Mouse (Mus musculus): ENCODE data around the gene Rab14. TPM values are rescaled to one million over a fixed set of nuclear protein-coding genes. Genes with fewer than 3 reads are reported as not detected.

The Rab14 gene
- total and polyA plus RNA-seq, 2 experiments from 2014 or later = 65.3 to 504 TPM

DNA sequence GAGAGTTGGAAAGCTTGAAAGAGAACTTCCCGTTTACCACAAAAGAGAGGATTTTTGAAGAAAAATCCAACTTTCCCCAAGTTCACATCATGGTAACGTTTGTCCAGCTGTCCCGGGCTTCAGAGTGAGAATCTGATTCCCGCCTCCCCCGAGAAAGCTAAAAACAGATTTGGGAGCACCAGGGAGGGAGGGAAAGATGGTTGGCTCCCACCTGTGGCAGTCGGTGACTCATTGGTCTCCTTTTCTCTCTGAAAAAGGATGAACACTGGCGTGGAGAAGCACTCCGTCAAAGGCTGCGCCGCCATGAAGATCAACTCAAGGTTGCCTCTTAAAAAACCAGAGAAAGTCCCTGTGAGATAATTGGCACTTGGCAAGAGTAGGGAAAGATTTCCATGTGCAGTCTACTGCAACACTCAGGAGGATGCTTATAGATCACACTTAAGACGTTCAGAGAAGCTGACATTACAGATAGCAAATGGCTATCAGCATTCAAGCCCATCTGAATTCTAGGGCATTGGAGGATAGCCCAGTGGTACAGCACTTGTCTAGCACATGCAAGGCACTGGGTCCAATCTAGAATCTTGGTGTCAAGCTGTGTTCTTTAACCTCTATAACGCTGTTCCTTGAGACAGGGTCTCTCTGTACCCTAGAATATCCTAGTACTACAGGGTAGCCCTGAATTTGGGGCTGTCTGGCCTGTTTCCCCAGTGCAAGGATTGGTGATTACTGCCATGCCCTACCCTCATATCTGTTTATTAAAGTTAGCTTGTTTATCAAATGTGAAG is 25.4 kb downstream of the Rab14 start:
- H3K27ac ChIP-seq (ENCODE audit: low read depth, low read length) = no peak overlapping the region
- WGBS = 93% methylated on average over 12 of the region's 12 CpGs
- H3K9ac ChIP-seq (replicated peaks; ENCODE audit: low read length, poor library complexity, severe bottlenecking) = no peak overlapping the region
- H3K9me3 ChIP-seq (ENCODE audit: low read length) = no peaks in the 10 kb centered on the region
- no peaks in the 10 kb centered on the region for H3K4me1 ChIP-seq (ENCODE audit: insufficient read depth, low read length)
- ATAC-seq (ENCODE audit: low FRiP score) (no peak), DNase-seq (ENCODE audit: low spot score) (no peak)
- H3K4me3 ChIP-seq (ENCODE audit: low read depth, low read length) = no peak overlapping the region
- H3K4me2 ChIP-seq (ENCODE audit: low read depth, low read length, poor library complexity, severe bottlenecking) = no peak overlapping the region
- H3K36me3 ChIP-seq (ENCODE audit: insufficient read depth, low read length) = peaks cover 61% of the 10 kb centered on the region
- no peak for TF ChIP-seq CTCF (IDR thresholded peaks at IDR 0.05)
- H3K27me3 ChIP-seq (ENCODE audit: insufficient read depth, low read length) = no peaks in the 10 kb centered on the region

DNA sequence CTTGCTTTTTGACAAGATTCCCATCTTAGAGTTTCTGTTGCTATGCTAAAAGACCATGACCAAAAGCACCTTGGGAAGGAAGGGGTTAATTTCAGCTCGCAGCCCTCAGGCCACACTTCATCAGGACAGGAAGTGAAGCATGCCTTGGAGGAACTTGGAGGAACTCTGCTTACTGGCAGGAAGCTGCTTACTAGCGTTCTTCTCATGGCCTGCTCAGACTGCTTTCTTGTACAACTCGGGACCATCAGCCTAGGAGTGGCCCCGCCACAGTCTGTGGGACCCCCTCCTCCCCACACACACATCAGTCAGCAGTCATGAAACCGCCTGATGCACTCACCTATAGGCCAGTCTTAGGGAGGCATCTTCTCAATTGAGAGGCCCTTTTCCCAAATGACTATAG is 26.8 kb downstream of the Rab14 start:
- no peak overlapping the region for H3K4me3 ChIP-seq (ENCODE audit: low read depth, low read length)
- H3K4me1 ChIP-seq (ENCODE audit: insufficient read depth, low read length) = no peaks in the 10 kb centered on the region
- DNase-seq (ENCODE audit: low spot score) (no peak), ATAC-seq (ENCODE audit: low FRiP score) (no peak)
- H3K9me3 ChIP-seq (ENCODE audit: low read length) = no peaks in the 10 kb centered on the region
- H3K4me2 ChIP-seq (ENCODE audit: low read depth, low read length, poor library complexity, severe bottlenecking) = no peak overlapping the region
- TF ChIP-seq CTCF (IDR thresholded peaks at IDR 0.05) = no peak
- peaks cover 67% of the 10 kb centered on the region for H3K36me3 ChIP-seq (ENCODE audit: insufficient read depth, low read length)
- no peaks in the 10 kb centered on the region for H3K27me3 ChIP-seq (ENCODE audit: insufficient read depth, low read length)
- 74% methylated on average over 5 of the region's 5 CpGs for WGBS
- no peak overlapping the region for H3K27ac ChIP-seq (ENCODE audit: low read depth, low read length)
- H3K9ac ChIP-seq (replicated peaks; ENCODE audit: low read length, poor library complexity, severe bottlenecking) = no peak overlapping the region

DNA sequence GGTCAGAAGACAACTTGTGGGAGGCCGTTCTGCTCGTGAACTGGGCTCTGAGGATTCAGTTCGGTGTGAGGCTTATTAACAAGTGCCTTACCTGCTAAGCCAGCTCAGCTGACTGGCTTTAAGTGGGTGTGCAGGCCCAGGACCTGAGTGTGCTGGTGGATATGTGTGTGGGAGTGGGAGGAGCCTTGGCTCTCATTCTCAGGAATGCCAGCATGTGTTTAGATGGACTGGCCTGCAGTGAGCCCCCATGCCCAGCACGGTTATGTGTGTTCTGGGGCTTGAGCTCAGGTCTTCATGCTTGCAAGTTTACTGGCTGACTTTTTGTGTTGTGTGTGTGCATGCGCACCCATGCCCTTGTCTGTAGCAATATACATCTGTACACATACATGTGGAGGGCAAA is 27.3 kb downstream of the Rab14 start:
- H3K36me3 ChIP-seq (ENCODE audit: insufficient read depth, low read length) = peaks cover 67% of the 10 kb centered on the region
- no peak for TF ChIP-seq CTCF (IDR thresholded peaks at IDR 0.05)
- 92% methylated on average over 5 of the region's 5 CpGs for WGBS

DNA sequence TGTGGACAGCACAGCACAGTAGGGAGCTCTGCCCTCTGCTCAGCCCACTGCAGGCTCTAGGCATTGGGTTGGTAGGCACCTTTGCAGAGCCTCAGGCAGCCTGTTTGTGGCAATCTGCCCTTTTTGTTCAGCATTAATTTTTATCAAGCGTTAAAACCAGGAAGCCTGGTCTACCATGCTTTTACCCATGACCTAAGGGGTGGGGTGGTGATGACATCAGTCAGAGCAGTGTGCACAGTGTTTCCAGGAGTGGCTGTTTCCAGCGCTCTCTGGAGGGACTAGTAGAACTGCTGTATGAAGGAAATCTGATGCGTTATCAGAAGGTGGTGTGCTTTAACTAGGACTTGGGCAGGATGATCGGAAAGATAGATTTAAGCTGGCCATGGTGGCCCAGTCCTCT is 28.7 kb downstream of the Rab14 start:
- peaks cover 61% of the 10 kb centered on the region for H3K36me3 ChIP-seq (ENCODE audit: insufficient read depth, low read length)
- 94% methylated on average over 4 of the region's 4 CpGs for WGBS

More for the DNA sequence above, 27.3 kb downstream of the Rab14 start:
- Histone ChIP-seq H3K4me1 (ENCODE audit: insufficient read depth, low read length) (no peaks in the 10 kb centered on the region), H3K4me3 (ENCODE audit: low read depth, low read length) (no peak overlapping the region), H3K9ac (replicated peaks; ENCODE audit: low read length, poor library complexity, severe bottlenecking) (no peak overlapping the region), H3K9me3 (ENCODE audit: low read length) (no peaks in the 10 kb centered on the region), H3K27ac (ENCODE audit: low read depth, low read length) (no peak overlapping the region), H3K4me2 (ENCODE audit: low read depth, low read length, poor library complexity, severe bottlenecking) (no peak overlapping the region), H3K27me3 (ENCODE audit: insufficient read depth, low read length) (no peaks in the 10 kb centered on the region)
- ATAC-seq (ENCODE audit: low FRiP score) = no peak
- no peak for DNase-seq (ENCODE audit: low spot score)

DNA sequence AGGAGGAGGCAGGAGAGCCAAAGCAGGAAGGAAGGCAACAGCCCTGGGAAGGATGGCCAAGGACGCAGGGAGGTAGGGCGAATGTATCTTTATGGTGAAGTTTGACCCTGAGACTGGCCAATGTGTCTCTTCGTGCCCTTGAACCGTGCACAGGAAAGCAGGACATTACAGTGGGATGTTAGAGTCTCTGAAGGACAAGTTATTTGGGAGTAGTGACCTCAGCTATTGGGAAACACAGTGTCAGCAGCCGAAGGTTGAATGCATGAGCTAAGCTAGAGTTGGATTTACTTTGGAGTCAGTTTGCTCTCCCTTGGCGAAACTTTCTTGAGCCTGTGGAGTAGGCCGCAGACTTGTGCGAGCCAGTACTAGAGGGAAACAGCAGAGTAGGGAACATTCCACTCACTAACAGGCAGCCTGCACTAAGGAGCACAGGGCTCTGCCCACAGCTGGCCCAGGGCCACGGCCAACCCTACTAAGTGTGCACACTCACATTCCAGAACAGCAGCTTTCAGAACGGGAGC is 29.5 kb downstream of the Rab14 start:
- Histone ChIP-seq H3K9ac (replicated peaks; ENCODE audit: low read length, poor library complexity, severe bottlenecking) (no peak overlapping the region), H3K4me3 (ENCODE audit: low read depth, low read length) (no peak overlapping the region), H3K4me2 (ENCODE audit: low read depth, low read length, poor library complexity, severe bottlenecking) (no peak overlapping the region), H3K9me3 (ENCODE audit: low read length) (no peaks in the 10 kb centered on the region), H3K4me1 (ENCODE audit: insufficient read depth, low read length) (no peaks in the 10 kb centered on the region), H3K27me3 (ENCODE audit: insufficient read depth, low read length) (no peaks in the 10 kb centered on the region), H3K27ac (ENCODE audit: low read depth, low read length) (no peak overlapping the region), H3K36me3 (ENCODE audit: insufficient read depth, low read length) (peaks cover 65% of the 10 kb centered on the region)
- DNase-seq (ENCODE audit: low spot score) = no peak
- no peak for TF ChIP-seq CTCF (IDR thresholded peaks at IDR 0.05)
- WGBS = 89% methylated on average over 10 of the region's 10 CpGs
- no peak for ATAC-seq (ENCODE audit: low FRiP score)

More for the DNA sequence above, 28.7 kb downstream of the Rab14 start:
- no peak for TF ChIP-seq CTCF (IDR thresholded peaks at IDR 0.05)
- H3K27ac ChIP-seq (ENCODE audit: low read depth, low read length) = no peak overlapping the region
- H3K4me2 ChIP-seq (ENCODE audit: low read depth, low read length, poor library complexity, severe bottlenecking) = no peak overlapping the region
- ATAC-seq (ENCODE audit: low FRiP score) (no peak), DNase-seq (ENCODE audit: low spot score) (no peak)
- H3K4me3 ChIP-seq (ENCODE audit: low read depth, low read length) = no peak overlapping the region
- H3K9me3 ChIP-seq (ENCODE audit: low read length) = no peaks in the 10 kb centered on the region
- H3K27me3 ChIP-seq (ENCODE audit: insufficient read depth, low read length) = no peaks in the 10 kb centered on the region
- H3K4me1 ChIP-seq (ENCODE audit: insufficient read depth, low read length) = no peaks in the 10 kb centered on the region
- H3K9ac ChIP-seq (replicated peaks; ENCODE audit: low read length, poor library complexity, severe bottlenecking) = no peak overlapping the region

DNA sequence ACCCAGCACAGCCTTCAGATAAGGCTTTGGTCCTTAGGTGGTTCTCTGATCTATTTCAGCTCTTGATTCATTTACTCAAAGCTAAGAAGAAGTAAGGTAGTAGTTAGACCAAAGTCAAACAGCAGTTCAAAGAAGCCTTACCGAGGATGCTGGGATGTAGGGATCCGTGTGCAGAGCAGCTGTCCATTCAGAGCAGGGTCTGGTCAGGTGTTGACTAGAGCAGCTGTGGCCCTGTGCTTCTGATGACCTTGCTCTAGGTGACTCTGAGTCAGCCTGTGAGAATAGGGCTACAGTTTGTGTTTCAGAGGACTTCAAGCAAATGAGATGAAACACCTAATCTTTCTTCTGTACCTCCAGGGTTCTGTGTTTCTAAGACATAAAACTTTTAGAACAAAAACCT is 31.5 kb downstream of the Rab14 start:
- TF ChIP-seq CTCF (IDR thresholded peaks at IDR 0.05) = no peak
- 90% methylated on average over 2 of the region's 2 CpGs for WGBS
- no peak overlapping the region for H3K4me2 ChIP-seq (ENCODE audit: low read depth, low read length, poor library complexity, severe bottlenecking)
- H3K4me3 ChIP-seq (ENCODE audit: low read depth, low read length) = no peak overlapping the region
- H3K4me1 ChIP-seq (ENCODE audit: insufficient read depth, low read length) = no peaks in the 10 kb centered on the region
- H3K27ac ChIP-seq (ENCODE audit: low read depth, low read length) = no peak overlapping the region
- no peak for DNase-seq (ENCODE audit: low spot score)
- no peak overlapping the region for H3K9ac ChIP-seq (replicated peaks; ENCODE audit: low read length, poor library complexity, severe bottlenecking)
- H3K36me3 ChIP-seq (ENCODE audit: insufficient read depth, low read length) = peaks cover 61% of the 10 kb centered on the region
- H3K9me3 ChIP-seq (ENCODE audit: low read length) = no peaks in the 10 kb centered on the region
- ATAC-seq (ENCODE audit: low FRiP score) = no peak
- H3K27me3 ChIP-seq (ENCODE audit: insufficient read depth, low read length) = no peaks in the 10 kb centered on the region

Measured in midbrain, postnatal 0 days (tissue).